Mouse (Mus musculus) spleen, postnatal 36 days (tissue): Measurements from ENCODE around the gene Zfp975.
"Not testable (repeated sequence)": the region's sequence is repeated elsewhere in the genome, so short reads cannot be mapped to it uniquely, and the experiment has no call there.

Source experiments
- DNase-seq, 2 experiments: peaks; one replicate each; pipeline ENCODE4 v3.0.0; 2022; ENCODE audit warnings: low spot score in 2 of 2, mixed read lengths in 1 of 2

The Zfp975 gene

GRCm38 (mm10) chr7:42692362-42693158 is at the start of gene Zfp975:
Zfp975 (minus strand) TSS chr7:42692742.
- DNase-seq, result peak; percentile 69 to 71

- DNase-seq, result no peak
These were observed 46.1 kb upstream of the Zfp975 start for GRCm38 (mm10) chr7:42738536-42739210.

GRCm38 (mm10) chr7:42726917-42727316 is 34.4 kb upstream of the Zfp975 start, which contains the start of gene Gm17067:
Gm17067 (minus strand) TSS chr7:42727017.
- not testable (repeated sequence) for DNase-seq

GRCm38 (mm10) chr7:42693251-42693650 is 709 bp upstream of the Zfp975 start:
- not testable (repeated sequence) for DNase-seq

- DNase-seq, result not testable (repeated sequence)
These were observed 12.5 kb downstream of the Zfp975 start for GRCm38 (mm10) chr7:42680081-42680480.

- not testable (repeated sequence) for DNase-seq
These were observed 12.9 kb downstream of the Zfp975 start for GRCm38 (mm10) chr7:42679646-42680045.

GRCm38 (mm10) chr7:42660140-42660539 is 32.4 kb downstream of the Zfp975 start:
- not testable (repeated sequence) for DNase-seq

GRCm38 (mm10) chr7:42655211-42655610 is 37.3 kb downstream of the Zfp975 start:
- not testable (repeated sequence) for DNase-seq

GRCm38 (mm10) chr7:42643120-42643620 is 49.4 kb downstream of the Zfp975 start:
- DNase-seq, result not testable (repeated sequence)

GRCm38 (mm10) chr7:42642152-42643115 is 50.1 kb downstream of the Zfp975 start, which contains the start of gene Zfp976:
Zfp976 (minus strand) TSS chr7:42642588.
- DNase-seq, result peak; percentile 27 to 35

- not testable (repeated sequence) for DNase-seq
These were observed 61.5 kb downstream of the Zfp975 start for GRCm38 (mm10) chr7:42631031-42631430.
